Mouse (Mus musculus) B cell, adult 2 months (primary cell): ENCODE data around the gene Dysf.

Experiments
- DNase-seq, 2 experiments: peaks; one replicate each; pipeline ENCODE4 v3.0.0; 2022

The Dysf gene

GRCm38 (mm10) chr6:84173626-84174025, 165.2 kb downstream of the Dysf start:
- DNase-seq = no peak

DNA sequence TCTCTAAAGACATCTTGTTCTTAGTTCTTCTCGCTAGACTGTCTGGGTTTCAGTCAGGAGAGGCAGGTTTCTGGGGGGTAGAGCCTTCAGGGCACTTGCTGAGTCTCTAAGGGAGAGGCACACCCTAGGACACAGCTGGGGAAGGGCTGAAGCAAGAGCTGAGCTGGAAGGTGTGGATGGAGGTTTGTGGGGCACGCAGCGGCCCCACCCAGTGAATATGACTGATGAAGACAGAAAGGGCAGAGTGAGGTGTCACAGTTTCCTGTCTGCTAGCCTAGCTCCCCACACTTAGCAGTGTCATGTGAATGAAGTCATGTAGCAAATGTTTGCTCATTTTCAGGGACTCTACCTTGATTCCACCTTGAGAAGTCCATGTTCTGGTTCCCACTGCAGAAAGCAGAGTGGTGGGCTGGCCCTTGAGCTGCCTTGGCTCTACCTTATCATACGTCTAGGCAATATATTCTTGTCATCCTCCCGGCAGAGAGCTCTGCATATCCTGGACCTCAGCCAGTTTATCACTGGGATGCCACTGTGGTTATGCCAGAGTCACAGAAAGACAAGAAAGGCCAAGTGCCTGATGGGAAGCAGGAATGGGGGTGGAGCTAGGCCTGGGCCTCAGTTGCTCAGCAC, 170.5 kb downstream of the Dysf start:
- DNase-seq = no peak

DNA sequence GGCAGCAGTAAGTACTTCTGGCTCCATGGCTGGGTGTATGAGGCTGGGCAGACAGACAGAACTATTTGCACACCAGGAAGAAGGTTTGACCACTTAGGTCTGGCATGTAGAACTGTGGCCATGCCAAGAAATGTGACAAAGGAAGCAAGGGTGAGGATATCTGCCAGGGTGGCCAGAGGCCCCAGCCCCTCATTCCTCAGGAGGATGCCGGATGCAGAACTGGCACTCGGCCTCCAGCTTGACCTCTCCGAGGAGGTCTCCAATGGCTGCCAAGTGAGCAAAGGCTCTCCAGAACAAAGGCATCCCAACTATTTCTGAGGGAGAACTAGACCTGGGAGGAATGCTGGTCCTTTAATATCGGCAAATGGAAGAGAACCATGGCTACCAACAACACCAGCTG, 173.1 kb downstream of the Dysf start:
- no peak for DNase-seq

GRCm38 (mm10) chr6:84191656-84192250, 183.4 kb downstream of the Dysf start:
- no peak for DNase-seq

DNA sequence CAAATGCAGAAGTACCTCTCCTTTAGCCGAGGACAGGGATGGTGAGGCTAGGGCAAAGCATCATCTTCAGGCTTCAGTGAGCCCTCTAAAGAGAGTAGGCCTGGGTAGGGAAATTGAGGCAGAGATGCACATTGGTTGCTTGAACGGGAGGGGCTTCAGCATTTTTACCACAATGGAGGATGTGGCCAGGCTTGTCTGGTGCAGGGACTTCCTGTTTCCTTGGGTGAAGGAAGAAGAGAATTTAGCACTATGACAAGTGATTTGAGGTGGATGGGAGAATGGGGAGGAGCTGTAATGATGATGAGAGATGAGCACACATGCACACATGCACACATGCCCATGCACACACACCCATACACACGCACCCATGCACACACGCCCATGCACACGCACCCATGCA, 188.1 kb downstream of the Dysf start:
- no peak for DNase-seq

DNA sequence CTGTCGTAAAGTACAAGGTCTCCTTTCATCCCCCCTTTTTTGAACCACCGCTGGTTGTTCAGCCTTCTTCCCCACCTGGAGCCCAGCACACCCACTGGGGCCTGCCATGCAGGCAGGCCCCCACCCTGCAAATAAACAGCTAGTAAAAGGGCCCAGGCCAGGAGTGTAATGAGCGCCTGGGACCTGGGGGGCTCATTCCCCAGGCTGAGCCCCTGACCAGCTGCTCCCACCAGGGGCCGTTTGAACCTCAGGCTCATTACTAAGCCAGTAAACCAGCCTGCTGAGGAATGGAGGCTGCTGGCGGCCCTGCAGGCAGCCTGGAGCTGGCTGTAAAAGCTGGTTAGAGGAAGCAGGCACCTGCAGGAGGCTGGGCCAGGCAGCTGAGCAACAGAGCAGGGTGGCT, 189.4 kb downstream of the Dysf start:
- no peak for DNase-seq

GRCm38 (mm10) chr6:84201721-84202490, 193.5 kb downstream of the Dysf start:
- DNase-seq = no peak

DNA sequence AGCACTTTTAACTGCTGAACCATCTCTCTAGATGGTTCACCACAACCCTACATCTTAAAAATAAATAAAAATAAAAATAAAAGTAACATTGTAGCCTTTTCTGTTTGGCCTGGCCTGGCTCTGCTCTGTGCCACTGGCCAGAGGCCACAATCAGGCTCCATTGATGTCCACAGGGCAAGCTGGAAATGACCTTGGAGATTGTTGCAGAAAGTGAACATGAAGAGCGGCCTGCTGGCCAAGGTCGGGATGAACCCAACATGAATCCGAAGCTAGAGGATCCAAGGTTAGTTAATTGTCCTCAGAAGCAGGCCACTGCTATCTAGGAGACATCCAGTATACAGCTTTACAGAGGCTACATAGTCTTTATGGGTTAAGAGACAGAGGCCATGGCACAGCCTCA, 197.2 kb downstream of the Dysf start:
- DNase-seq = no peak

GRCm38 (mm10) chr6:84208589-84208988, 200.2 kb downstream of the Dysf start:
- DNase-seq = no peak

- DNase-seq = no peak
Measured at GRCm38 (mm10) chr6:84209736-84210434, 201.5 kb downstream of the Dysf start.

- DNase-seq = no peak
Measured at GRCm38 (mm10) chr6:84211473-84211872, 203.1 kb downstream of the Dysf start.

- DNase-seq = no peak
Measured at GRCm38 (mm10) chr6:84213101-84213500, 204.7 kb downstream of the Dysf start.

- no peak for DNase-seq
Measured at GRCm38 (mm10) chr6:84217216-84217933, 209.0 kb downstream of the Dysf start.

GRCm38 (mm10) chr6:84219119-84219518, 210.7 kb downstream of the Dysf start:
- DNase-seq = no peak

- no peak for DNase-seq
Measured at GRCm38 (mm10) chr6:84224861-84225260, 216.5 kb downstream of the Dysf start.

- no peak for DNase-seq
Measured at GRCm38 (mm10) chr6:84225587-84225986, 217.2 kb downstream of the Dysf start.

GRCm38 (mm10) chr6:84228196-84228595, 219.8 kb downstream of the Dysf start:
- DNase-seq = no peak

DNA sequence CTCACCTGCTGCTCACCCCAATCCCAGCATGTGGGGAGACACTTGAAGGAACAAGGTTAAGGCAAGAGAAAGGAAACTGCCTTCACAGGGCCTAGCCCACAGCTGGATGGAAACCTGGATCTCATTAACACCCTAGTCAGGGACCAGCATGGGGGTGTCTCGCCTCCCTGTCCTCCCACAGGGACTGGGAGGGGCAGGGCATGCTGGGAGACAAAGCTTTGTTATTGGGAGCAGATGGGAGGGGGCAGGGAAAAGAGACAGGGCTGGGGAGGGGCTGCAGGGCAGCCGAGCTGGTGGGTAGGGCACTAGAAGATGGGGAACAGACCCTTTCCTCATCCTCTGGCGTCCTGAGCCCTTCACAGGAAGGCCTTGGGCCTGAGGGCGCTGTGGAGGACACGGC, 220.4 kb downstream of the Dysf start:
- no peak for DNase-seq

DNA sequence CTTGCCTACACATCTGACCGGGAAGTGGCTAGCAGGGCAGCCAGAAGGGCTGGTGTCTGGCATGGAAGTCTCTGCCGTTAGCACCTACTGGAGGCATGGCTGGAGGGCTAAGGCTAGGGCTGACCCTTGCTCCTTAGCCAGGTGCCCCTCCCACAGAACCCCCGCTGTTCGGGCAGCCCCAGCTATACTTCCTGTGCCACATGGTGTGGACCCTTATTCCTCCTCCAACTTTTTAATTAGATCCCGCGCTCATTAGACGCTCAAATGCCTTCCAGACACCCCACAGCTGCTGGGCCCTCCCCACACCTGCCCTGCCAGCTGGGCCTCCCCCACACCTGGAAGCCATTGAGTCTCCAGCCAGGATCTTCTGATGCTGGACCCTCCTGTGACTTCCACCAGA, 221.3 kb downstream of the Dysf start:
- DNase-seq = no peak

- DNase-seq = no peak
Measured at GRCm38 (mm10) chr6:84231108-84231507, 222.7 kb downstream of the Dysf start.

GRCm38 (mm10) chr6:84232063-84232760, 223.8 kb downstream of the Dysf start:
- DNase-seq = no peak

- DNase-seq = no peak
Measured at GRCm38 (mm10) chr6:84233783-84234182, 225.4 kb downstream of the Dysf start.
